Mouse (Mus musculus) skeletal muscle tissue, postnatal 0 days (tissue): ENCODE measurements around the gene Gsto2. TPM values are rescaled to one million over a fixed set of nuclear protein-coding genes. Genes with fewer than 3 reads are reported as not detected.

Experiments
- microRNA-seq, 2 experiments: library from miRNA; unstranded; fragments of <30 nt; microRNA quantifications; one replicate each; pipeline ENCODE4; 2016
- polyA plus RNA-seq: library from polyadenylated mRNA; unstranded; fragments of >200 nt; fragmentation: Nextera tagmentation; extraction: Ambion mirVana; gene quantifications from 2 replicates; pipeline ENCODE4 v1.2.1, GENCODE M21; 2015

Gsto2 gene
- polyA plus RNA-seq, result 1.1 and 1.5 TPM in 2 replicates

GRCm38 (mm10) chr19:47865353-47865947 lies at the start of gene Gsto2:
Gene Gsto2, plus strand, starts transcription at chr19:47865534.

GRCm38 (mm10) chr19:47854796-47855783 lies 10.2 kb upstream of the Gsto2 start, which contains the start of gene Gsto1:
Gene Gsto1, plus strand, starts transcription at chr19:47854970.

GRCm38 (mm10) chr19:47919126-47919965 lies 54.0 kb downstream of the Gsto2 start, which contains the start of the genes Cfap43 and Itprip:
Gene Cfap43, minus strand, starts transcription at chr19:47919287.
Gene Itprip, minus strand, starts transcription at chr19:47919299.

Small RNAs within 50 kb of the gene (microRNA-seq; reads per million reads assigned to microRNA genes)
- gene Gm22240, result 0 reads per million in 2 experiments

Other genes with a start within 250 kb of the Gsto2 start
- gene Col17a1, start 173.4 kb upstream of the Gsto2 start, polyA plus RNA-seq, result 2.5 and 2.9 TPM in 2 replicates
- 209 and 211 TPM in 2 replicates for gene Sfr1, start 133.9 kb upstream of the Gsto2 start, polyA plus RNA-seq
- 48.1 and 91.1 TPM in 2 replicates for gene Gsto1, start 10.6 kb upstream of the Gsto2 start, polyA plus RNA-seq
- 0.12 and 0.14 TPM in 2 replicates for gene Cfap43, start 53.8 kb downstream of the Gsto2 start, polyA plus RNA-seq
- gene Itprip, start 53.8 kb downstream of the Gsto2 start, polyA plus RNA-seq, result 2.6 and 3.0 TPM in 2 replicates
- gene Cfap58, start 72.1 kb downstream of the Gsto2 start, polyA plus RNA-seq, result 0.04 TPM in 1 of 2 replicates, not detected in the other